Mouse (Mus musculus): ENCODE measurements around the gene Sptlc2. TPM values are rescaled to one million over a fixed set of nuclear protein-coding genes. Genes with fewer than 3 reads are reported as not detected.

The Sptlc2 gene
- total and polyA plus RNA-seq, 2 experiments from 2014 or later: 32.8 to 86.9 TPM

DNA sequence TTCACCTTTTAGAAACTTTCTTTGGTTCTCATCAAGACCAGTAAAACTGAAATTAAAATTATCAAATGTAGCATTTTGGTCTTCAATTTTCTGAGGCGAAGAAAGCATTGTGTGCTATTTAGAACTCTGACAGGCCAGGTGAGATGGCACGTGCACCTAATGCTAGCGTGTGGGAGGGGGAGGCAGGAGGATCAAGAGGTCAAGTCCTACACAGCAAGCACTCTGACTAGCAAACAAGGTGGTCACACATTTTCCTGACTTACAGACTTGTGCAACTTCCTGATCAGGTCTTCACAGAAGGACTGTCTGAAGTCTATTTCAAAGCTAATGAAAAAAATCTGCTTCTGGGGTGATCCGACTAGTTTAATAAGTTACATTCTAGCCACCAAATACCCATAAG is 50.1 kb downstream of the Sptlc2 start:
- WGBS: 94% methylated on average over 4 of the region's 4 CpGs
- no peak for DNase-seq (ENCODE audit: low spot score)
- no peak for TF ChIP-seq CTCF (IDR thresholded peaks at IDR 0.05; ENCODE audit: low read depth)
- no peak for ATAC-seq
- H3K4me2 ChIP-seq (ENCODE audit: low read depth, low read length): no peak overlapping the region
- no peaks in the 10 kb centered on the region for H3K4me1 ChIP-seq (ENCODE audit: insufficient read depth, low read length)
- no peak overlapping the region for H3K4me3 ChIP-seq (ENCODE audit: low read length)
- no peak overlapping the region for H3K9ac ChIP-seq (replicated peaks; ENCODE audit: low read length)
- H3K9me3 ChIP-seq (ENCODE audit: low read length): no peaks in the 10 kb centered on the region
- no peak overlapping the region for H3K27ac ChIP-seq
- H3K27me3 ChIP-seq (ENCODE audit: insufficient read depth, low read length): no peaks in the 10 kb centered on the region
- H3K36me3 ChIP-seq (ENCODE audit: insufficient read depth, low read length): no peaks in the 10 kb centered on the region

DNA sequence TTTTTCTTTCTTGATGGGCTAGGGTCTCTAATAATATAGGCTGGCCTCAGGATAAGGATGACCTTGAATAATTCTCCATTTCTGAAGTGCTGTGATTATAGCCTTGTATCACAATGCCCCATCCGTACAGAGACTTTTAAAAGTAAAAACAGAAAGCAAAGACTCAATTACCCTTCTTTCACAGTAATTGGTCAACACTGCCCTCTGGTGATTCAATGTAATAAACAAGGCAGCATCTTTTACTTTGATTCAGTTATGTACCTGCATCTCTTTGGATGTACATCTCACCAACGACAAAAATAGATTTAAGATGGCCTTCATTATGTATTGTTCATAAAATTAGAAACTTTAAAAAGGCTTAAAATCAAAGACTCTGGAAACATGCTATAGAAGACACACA is 53.3 kb downstream of the Sptlc2 start:
- WGBS: 27% methylated on average over 2 of the region's 2 CpGs
- peak; percentile 70 for TF ChIP-seq CTCF (IDR thresholded peaks at IDR 0.05; ENCODE audit: low read depth)
- Histone ChIP-seq H3K27ac (no peak overlapping the region), H3K9ac (replicated peaks; ENCODE audit: low read length) (no peak overlapping the region), H3K36me3 (ENCODE audit: insufficient read depth, low read length) (no peaks in the 10 kb centered on the region), H3K4me2 (ENCODE audit: low read depth, low read length) (no peak overlapping the region), H3K9me3 (ENCODE audit: low read length) (no peaks in the 10 kb centered on the region), H3K27me3 (ENCODE audit: insufficient read depth, low read length) (no peaks in the 10 kb centered on the region), H3K4me3 (ENCODE audit: low read length) (no peak overlapping the region), H3K4me1 (ENCODE audit: insufficient read depth, low read length) (0 out of 2 replicates have a peak, but pooled peaks cover 4% of the 10 kb centered on the region)
- ATAC-seq (no peak), DNase-seq (ENCODE audit: low spot score) (peak; percentile 69)

DNA sequence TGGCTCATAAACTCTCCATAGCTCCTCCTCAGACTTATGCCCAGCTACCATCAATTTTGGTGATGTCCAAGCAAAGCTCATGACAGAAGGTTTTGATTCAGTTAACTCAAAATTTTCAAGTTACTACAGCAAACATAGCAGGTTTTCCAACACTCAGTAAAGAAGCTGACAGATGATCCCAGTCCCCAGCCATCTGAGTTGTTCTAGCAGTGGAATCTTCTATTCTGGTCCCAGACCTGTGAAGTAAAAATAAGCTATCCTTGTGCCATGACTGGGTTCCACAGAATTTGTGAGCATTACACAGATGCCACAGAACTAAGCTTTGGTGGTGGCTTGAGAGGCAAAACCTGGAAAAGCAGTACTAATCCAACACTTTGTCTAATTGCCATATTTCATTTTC is 54.4 kb downstream of the Sptlc2 start:
- ATAC-seq (no peak), DNase-seq (ENCODE audit: low spot score) (no peak)
- Histone ChIP-seq H3K27me3 (ENCODE audit: insufficient read depth, low read length) (no peaks in the 10 kb centered on the region), H3K4me3 (ENCODE audit: low read length) (no peak overlapping the region), H3K9me3 (ENCODE audit: low read length) (no peaks in the 10 kb centered on the region), H3K9ac (replicated peaks; ENCODE audit: low read length) (no peak overlapping the region), H3K27ac (no peak overlapping the region), H3K36me3 (ENCODE audit: insufficient read depth, low read length) (no peaks in the 10 kb centered on the region), H3K4me2 (ENCODE audit: low read depth, low read length) (no peak overlapping the region), H3K4me1 (ENCODE audit: insufficient read depth, low read length) (0 out of 2 replicates have a peak, but pooled peaks cover 4% of the 10 kb centered on the region)
- TF ChIP-seq CTCF (IDR thresholded peaks at IDR 0.05; ENCODE audit: low read depth): no peak

DNA sequence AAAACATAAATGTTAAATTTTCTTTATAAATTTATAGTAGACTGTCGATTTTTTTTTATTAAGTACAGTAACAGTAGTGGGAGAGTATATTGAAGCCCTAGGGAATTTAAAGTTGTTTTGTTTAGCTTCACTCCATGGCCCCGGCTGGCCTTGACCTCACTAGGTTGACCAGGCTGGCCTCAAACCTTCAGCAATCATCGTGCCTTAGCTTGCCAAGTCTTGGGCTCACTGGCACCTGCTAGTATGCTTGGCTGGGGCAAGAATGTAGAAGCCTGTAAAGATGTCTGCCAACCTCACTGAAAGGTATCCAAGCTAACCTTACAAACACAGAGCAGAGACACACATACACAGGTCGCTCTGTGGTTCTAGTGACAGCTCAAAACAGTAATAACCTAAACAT is 55.6 kb downstream of the Sptlc2 start:
- Histone ChIP-seq H3K4me3 (ENCODE audit: low read length) (no peak overlapping the region), H3K36me3 (ENCODE audit: insufficient read depth, low read length) (no peaks in the 10 kb centered on the region), H3K4me1 (ENCODE audit: insufficient read depth, low read length) (0 out of 2 replicates have a peak, but pooled peaks cover 4% of the 10 kb centered on the region), H3K4me2 (ENCODE audit: low read depth, low read length) (no peak overlapping the region), H3K9me3 (ENCODE audit: low read length) (no peaks in the 10 kb centered on the region), H3K9ac (replicated peaks; ENCODE audit: low read length) (no peak overlapping the region), H3K27me3 (ENCODE audit: insufficient read depth, low read length) (no peaks in the 10 kb centered on the region), H3K27ac (no peak overlapping the region)
- DNase-seq (ENCODE audit: low spot score) (no peak), ATAC-seq (no peak)
- TF ChIP-seq CTCF (IDR thresholded peaks at IDR 0.05; ENCODE audit: low read depth): no peak
- 76% methylated on average over 4 of the region's 4 CpGs for WGBS

DNA sequence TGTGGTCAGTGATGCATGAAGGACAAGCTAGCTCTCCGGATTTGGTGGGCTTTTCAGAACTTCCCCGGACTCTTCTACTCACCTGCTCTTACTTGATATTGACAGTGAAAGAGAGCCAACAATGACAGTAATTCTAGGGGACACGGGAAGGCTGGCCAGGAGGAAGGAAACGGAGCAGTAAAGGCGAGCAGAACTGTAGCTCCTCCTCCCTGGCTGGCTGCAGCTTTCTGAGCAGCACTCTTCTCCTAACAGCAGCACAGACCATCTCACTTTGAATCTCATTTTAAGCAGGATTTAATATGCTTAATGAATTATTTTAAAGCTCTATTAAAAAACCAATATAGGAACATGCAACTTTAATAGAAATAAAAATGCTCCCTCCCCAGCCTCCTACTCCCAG is 56.2 kb downstream of the Sptlc2 start:
- no peak overlapping the region for H3K4me3 ChIP-seq (ENCODE audit: low read length)
- no peak for ATAC-seq
- H3K27me3 ChIP-seq (ENCODE audit: insufficient read depth, low read length): no peaks in the 10 kb centered on the region
- no peak overlapping the region for H3K9ac ChIP-seq (replicated peaks; ENCODE audit: low read length)
- no peak for DNase-seq (ENCODE audit: low spot score)
- H3K9me3 ChIP-seq (ENCODE audit: low read length): no peaks in the 10 kb centered on the region
- no peak for TF ChIP-seq CTCF (IDR thresholded peaks at IDR 0.05; ENCODE audit: low read depth)
- H3K27ac ChIP-seq: no peak overlapping the region
- no peaks in the 10 kb centered on the region for H3K36me3 ChIP-seq (ENCODE audit: insufficient read depth, low read length)
- no peak overlapping the region for H3K4me2 ChIP-seq (ENCODE audit: low read depth, low read length)
- WGBS: 32% methylated on average over 5 of the region's 5 CpGs
- H3K4me1 ChIP-seq (ENCODE audit: insufficient read depth, low read length): 0 out of 2 replicates have a peak, but pooled peaks cover 4% of the 10 kb centered on the region

DNA sequence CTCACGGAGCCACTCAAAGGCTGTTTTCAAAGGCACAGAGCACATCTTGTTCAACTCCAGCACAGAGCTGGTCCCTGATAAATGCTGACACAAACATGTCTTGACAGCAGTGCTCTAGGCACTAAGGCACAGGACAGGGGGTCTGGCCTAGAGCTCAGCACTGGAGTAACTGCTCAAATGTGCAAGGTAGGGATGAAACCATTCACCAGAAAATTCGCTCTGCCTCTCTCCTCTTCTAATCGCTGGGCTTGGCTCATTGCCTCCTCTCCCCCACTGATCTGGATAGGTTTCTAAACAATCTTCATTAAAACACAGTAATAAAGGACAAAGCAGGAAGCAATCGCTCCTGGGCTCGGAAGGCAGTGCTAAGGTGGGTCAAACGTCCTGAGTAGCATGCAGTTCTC is 57.1 kb downstream of the Sptlc2 start:
- 32% methylated on average over 6 of the region's 6 CpGs for WGBS
- DNase-seq (ENCODE audit: low spot score) (peak; percentile 45), ATAC-seq (peak; percentile 50; the same call in 1 of the 2 replicates)
- Histone ChIP-seq H3K27ac (no peak overlapping the region; the same call in 1 of the 2 replicates), H3K9me3 (ENCODE audit: low read length) (no peaks in the 10 kb centered on the region), H3K4me2 (ENCODE audit: low read depth, low read length) (no peak overlapping the region), H3K4me1 (ENCODE audit: insufficient read depth, low read length) (0 out of 2 replicates have a peak, but pooled peaks cover 4% of the 10 kb centered on the region), H3K9ac (replicated peaks; ENCODE audit: low read length) (no peak overlapping the region), H3K27me3 (ENCODE audit: insufficient read depth, low read length) (no peaks in the 10 kb centered on the region), H3K4me3 (ENCODE audit: low read length) (no peak overlapping the region), H3K36me3 (ENCODE audit: insufficient read depth, low read length) (no peaks in the 10 kb centered on the region)
- TF ChIP-seq CTCF (IDR thresholded peaks at IDR 0.05; ENCODE audit: low read depth): no peak

DNA sequence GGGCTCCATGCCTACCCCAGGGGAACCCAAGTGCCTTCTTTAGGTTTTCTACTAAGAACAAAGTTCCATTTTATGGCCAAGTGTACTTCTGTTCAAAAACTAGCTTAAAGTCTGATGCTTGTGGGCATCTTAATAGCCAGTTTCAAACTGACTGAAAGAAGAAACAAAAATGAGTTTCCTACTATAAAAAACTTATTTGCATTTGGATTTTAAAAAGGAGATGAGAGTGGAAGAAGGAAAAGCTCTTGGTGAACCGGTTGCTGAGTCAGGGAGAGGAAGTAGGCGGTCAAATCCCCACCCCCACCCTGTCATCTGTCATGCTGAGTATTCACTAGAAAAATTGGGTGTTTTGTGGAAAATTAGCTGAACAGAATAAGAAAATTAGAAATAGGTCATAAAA is 57.9 kb downstream of the Sptlc2 start:
- Histone ChIP-seq H3K9me3 (ENCODE audit: low read length) (no peaks in the 10 kb centered on the region), H3K4me2 (ENCODE audit: low read depth, low read length) (no peak overlapping the region), H3K27me3 (ENCODE audit: insufficient read depth, low read length) (no peaks in the 10 kb centered on the region), H3K4me1 (ENCODE audit: insufficient read depth, low read length) (0 out of 2 replicates have a peak, but pooled peaks cover 4% of the 10 kb centered on the region), H3K36me3 (ENCODE audit: insufficient read depth, low read length) (no peaks in the 10 kb centered on the region), H3K27ac (no peak overlapping the region), H3K9ac (replicated peaks; ENCODE audit: low read length) (no peak overlapping the region), H3K4me3 (ENCODE audit: low read length) (no peak overlapping the region)
- ATAC-seq: no peak
- TF ChIP-seq CTCF (IDR thresholded peaks at IDR 0.05; ENCODE audit: low read depth): no peak
- DNase-seq (ENCODE audit: low spot score): no peak
- 66% methylated on average over 2 of the region's 2 CpGs for WGBS

All from hindbrain, postnatal 0 days (tissue).